Mouse (Mus musculus) C2C12 (cell line): ENCODE results near the gene Abcf1. TPM values are rescaled to one million over a fixed set of nuclear protein-coding genes. Genes with fewer than 3 reads are reported as not detected.
A peak's percentile ranks its signal among the peaks of the same experiment; 100 is the strongest.

Experiments
- H3K27me3 ChIP-seq: one replicate; pipeline ENCODE4 v1.6.1; 2011; ENCODE audit not compliant: control insufficient read depth, insufficient read depth, insufficient read length
- H3K36me3 ChIP-seq: one replicate; pipeline ENCODE4 v1.6.1; 2011; ENCODE audit not compliant: control insufficient read depth, insufficient read depth
- H3K4me3 ChIP-seq: one replicate; pipeline ENCODE4 v1.5.1; 2011; ENCODE audit warnings: mild to moderate bottlenecking, control low read depth; ENCODE audit not compliant: poor library complexity, insufficient read depth, severe bottlenecking
- H3K79me2 ChIP-seq: one replicate; pipeline ENCODE4 v1.6.1; 2011; ENCODE audit not compliant: control insufficient read depth, insufficient read depth
- H3K79me3 ChIP-seq: one replicate; pipeline ENCODE4 v1.6.1; 2011; ENCODE audit warnings: low read depth, control low read depth
- H3ac ChIP-seq: one replicate; pipeline ENCODE3; 2011; ENCODE audit warnings: low read depth; ENCODE audit not compliant: control insufficient read depth, insufficient read length
- CEBPB ChIP-seq: IDR thresholded peaks from one replicate; pipeline ENCODE4 v1.6.1; 2011; ENCODE audit warnings: low read depth, mild to moderate bottlenecking, control low read depth, moderate library complexity
- CTCF ChIP-seq: IDR thresholded peaks from one replicate; pipeline ENCODE4 v1.5.1; 2011; ENCODE audit not compliant: control insufficient read depth, insufficient read depth, insufficient read length
- FOSL1 ChIP-seq: IDR thresholded peaks from one replicate; pipeline ENCODE4 v1.8.0; 2011; ENCODE audit warnings: mild to moderate bottlenecking, low read length; ENCODE audit not compliant: poor library complexity, insufficient read depth, severe bottlenecking
- MAX ChIP-seq: IDR thresholded peaks from one replicate; pipeline ENCODE4 v1.6.1; 2011; ENCODE audit warnings: mild to moderate bottlenecking, control low read depth
- MYOD1 ChIP-seq: IDR thresholded peaks from one replicate; pipeline ENCODE4 v1.6.1; 2011; ENCODE audit warnings: low read depth; ENCODE audit not compliant: control insufficient read depth, insufficient read length
- MYOG ChIP-seq: IDR thresholded peaks from one replicate; pipeline ENCODE4 v1.6.1; 2011; ENCODE audit not compliant: control insufficient read depth, insufficient read length; ENCODE audit errors: extremely low read depth
- USF1 ChIP-seq: IDR thresholded peaks from one replicate; pipeline ENCODE4 v1.6.1; 2011; ENCODE audit warnings: low read depth, mild to moderate bottlenecking, control low read depth, moderate library complexity
- polyA plus RNA-seq: library from polyadenylated mRNA; unstranded; fragments of >200 nt; fragmentation: generic; extraction: Trizol; gene quantifications from one replicate; pipeline ENCODE4 v1.2.1, GENCODE M21; 2012; ENCODE audit warnings: missing spikeins

Gene Abcf1
- polyA plus RNA-seq, 1 experiment: 82.6 TPM

DNA sequence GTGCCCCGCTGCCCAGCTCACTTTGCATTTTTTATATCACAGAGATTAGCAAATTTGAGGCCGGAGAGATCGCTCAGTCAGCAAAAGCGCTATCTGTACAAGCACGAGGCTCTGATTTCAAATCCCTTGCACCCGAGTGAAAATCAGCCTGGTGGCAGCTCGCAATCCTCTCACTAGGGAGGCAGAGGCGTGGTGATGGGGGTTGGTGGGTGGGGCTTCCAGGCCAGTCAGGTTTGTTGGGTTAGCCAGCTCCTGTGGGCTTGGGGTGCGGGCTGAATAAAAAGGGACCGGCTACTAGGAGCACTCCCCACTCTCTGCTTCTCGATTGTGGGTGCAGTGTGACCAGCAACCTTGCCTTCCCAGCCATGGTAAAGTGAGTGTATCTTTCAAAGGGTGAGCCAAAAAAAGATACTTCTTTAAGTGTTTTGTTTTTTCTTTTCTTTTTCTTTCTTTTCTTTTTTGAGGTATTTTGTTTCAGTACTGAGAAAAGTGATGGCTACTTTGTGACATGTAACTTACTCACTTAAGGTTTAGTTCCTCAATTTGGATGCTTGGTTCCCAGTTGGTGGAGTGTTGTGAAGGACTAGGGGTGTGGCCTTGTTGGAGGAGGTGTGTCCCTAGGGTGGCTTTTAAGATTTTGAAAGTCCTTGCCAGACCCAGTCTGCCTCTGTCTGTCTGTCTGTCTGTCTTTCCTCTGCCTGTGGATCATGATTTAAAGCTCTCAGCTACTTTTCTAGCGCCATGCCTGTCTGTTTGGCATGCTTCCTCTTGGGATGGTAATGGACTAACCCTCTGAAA lies 28.4 kb upstream of the Abcf1 start:
- H3K36me3 ChIP-seq: peaks cover 3% of the 10 kb centered on the region
- peaks cover 72% of the 10 kb centered on the region for H3K79me2 ChIP-seq
- H3K79me3 ChIP-seq: peaks cover 49% of the 10 kb centered on the region
- no peak overlapping the region for H3ac ChIP-seq
- TF ChIP-seq FOSL1 (no peak), CEBPB (no peak), MYOG (no peak), MAX (no peak), USF1 (no peak), CTCF (no peak), MYOD1 (no peak)
- no peak overlapping the region for H3K4me3 ChIP-seq
- no peaks in the 10 kb centered on the region for H3K27me3 ChIP-seq

- TF ChIP-seq FOSL1: no peak
- TF ChIP-seq CTCF: peak; percentile 92
- Histone ChIP-seq H3K27me3 (no peaks in the 10 kb centered on the region), H3K36me3 (no peaks in the 10 kb centered on the region), H3K4me3 (no peak overlapping the region), H3ac (no peak overlapping the region), H3K79me2 (peaks cover 63% of the 10 kb centered on the region), H3K79me3 (peaks cover 42% of the 10 kb centered on the region)
Measured at GRCm38 (mm10) chr17:35996949-35997348, 27.4 kb upstream of the Abcf1 start.

GRCm38 (mm10) chr17:35994879-35995240 lies 25.3 kb upstream of the Abcf1 start:
- Histone ChIP-seq H3K79me2 (peaks cover 50% of the 10 kb centered on the region), H3K36me3 (no peaks in the 10 kb centered on the region), H3ac (peak overlapping the region; percentile 2), H3K4me3 (peak overlapping the region; percentile 49), H3K79me3 (peaks cover 34% of the 10 kb centered on the region), H3K27me3 (no peaks in the 10 kb centered on the region)
- TF ChIP-seq MYOG (no peak), MYOD1 (no peak), MAX (no peak), CTCF (no peak), USF1 (no peak), CEBPB (no peak), FOSL1 (no peak)

- TF ChIP-seq USF1 (no peak), CEBPB (no peak), MAX (no peak), FOSL1 (no peak), CTCF (no peak), MYOD1 (no peak), MYOG (no peak)
- Histone ChIP-seq H3ac (peak overlapping the region; percentile 58), H3K79me3 (peaks cover 30% of the 10 kb centered on the region), H3K79me2 (peaks cover 45% of the 10 kb centered on the region), H3K27me3 (no peaks in the 10 kb centered on the region), H3K36me3 (no peaks in the 10 kb centered on the region), H3K4me3 (peak overlapping the region; percentile 49)
Measured at GRCm38 (mm10) chr17:35994175-35994878, 24.8 kb upstream of the Abcf1 start.

GRCm38 (mm10) chr17:35993675-35994074 lies 24.1 kb upstream of the Abcf1 start:
- Histone ChIP-seq H3K27me3 (no peaks in the 10 kb centered on the region), H3K4me3 (peak overlapping the region; percentile 49), H3ac (no peak overlapping the region), H3K79me2 (peaks cover 38% of the 10 kb centered on the region), H3K79me3 (peaks cover 23% of the 10 kb centered on the region), H3K36me3 (no peaks in the 10 kb centered on the region)
- no peak for TF ChIP-seq CEBPB
- peak; percentile 39 for TF ChIP-seq MAX
- TF ChIP-seq CTCF: peak; percentile 99

DNA sequence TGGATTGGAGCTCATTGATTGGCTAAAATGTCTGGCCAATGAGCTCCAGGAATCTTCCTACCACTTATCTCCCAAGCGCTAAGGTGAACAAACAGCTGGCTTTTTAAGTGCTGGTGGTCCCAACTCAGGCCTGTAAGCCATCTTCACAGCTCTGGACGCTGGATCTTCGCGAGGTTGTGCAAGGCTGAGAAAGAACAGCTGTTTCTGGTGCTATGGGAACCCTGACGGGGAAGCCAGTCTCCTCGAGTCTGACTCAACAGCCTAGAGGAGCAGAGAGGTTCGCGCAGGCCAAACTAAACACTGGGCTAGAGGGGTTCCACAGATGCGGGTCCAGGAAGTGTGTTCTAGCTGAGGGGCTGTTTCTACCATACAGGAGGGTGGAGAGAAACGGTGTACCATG lies 22.2 kb upstream of the Abcf1 start:
- Histone ChIP-seq H3K79me3 (peaks cover 14% of the 10 kb centered on the region), H3K4me3 (no peak overlapping the region), H3K79me2 (peaks cover 22% of the 10 kb centered on the region), H3ac (no peak overlapping the region), H3K27me3 (no peaks in the 10 kb centered on the region), H3K36me3 (peaks cover 6% of the 10 kb centered on the region)
- TF ChIP-seq USF1: no peak
- no peak for TF ChIP-seq CTCF
- TF ChIP-seq CEBPB: no peak
- no peak for TF ChIP-seq MAX
- no peak for TF ChIP-seq FOSL1
- no peak for TF ChIP-seq MYOG
- no peak for TF ChIP-seq MYOD1
